Mouse (Mus musculus): ENCODE measurements around the gene Fam98c.
A peak's percentile ranks its signal among the peaks of the same experiment; 100 is the strongest.
"Not testable (repeated sequence)": the region's sequence is repeated elsewhere in the genome, so short reads cannot be mapped to it uniquely, and the experiment has no call there.

The Fam98c gene

DNA sequence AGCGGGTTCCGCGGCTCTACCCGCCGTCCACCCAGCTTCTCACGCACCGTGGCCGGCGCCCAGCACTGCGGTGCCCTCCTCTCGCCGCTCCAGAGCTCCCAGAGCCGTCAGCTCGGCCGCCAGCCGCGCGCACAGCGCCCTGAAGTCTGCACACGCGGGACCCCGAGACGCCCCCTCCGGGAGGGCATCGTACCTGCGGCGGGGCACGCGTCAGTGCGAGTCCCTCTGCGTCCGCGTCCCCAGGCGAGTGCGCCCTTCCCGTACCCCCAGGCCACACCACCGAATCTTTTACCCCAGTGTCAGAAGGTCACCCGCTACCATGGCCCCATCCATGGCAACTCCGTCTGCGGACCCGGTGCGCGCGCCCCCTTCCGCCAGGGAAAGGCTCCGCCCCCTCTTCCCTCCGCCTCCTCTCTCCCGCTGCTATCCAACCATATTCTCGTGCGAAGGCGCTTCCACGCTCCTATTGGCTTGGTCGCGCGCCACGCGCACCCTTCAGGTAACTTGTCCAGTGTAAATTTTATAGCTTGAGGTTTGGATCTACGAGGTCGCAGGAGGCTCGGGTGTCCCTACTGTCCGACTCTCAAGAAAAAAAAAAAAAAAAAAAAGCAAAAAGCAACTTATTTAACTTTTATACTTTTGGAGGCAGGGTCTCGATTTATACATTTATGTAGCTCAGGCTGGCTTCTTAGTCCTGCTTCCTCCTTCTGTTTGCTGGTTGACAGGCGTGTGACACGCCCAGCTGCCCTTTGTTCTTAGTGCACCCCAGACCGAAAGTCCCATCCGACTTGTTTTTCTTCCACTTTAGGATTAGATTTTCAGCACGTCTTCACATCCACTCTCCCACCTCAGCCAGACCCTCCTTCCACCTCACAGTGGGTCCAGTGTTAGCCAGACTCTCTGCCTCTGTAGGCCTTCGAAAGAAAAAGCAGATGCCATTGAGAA, at the start of gene Fam98c:
TSS of gene Fam98c (minus strand) at position 397 of the 945 bp plus-strand sequence.
- peak; percentile 91 for DNase-seq (ENCODE audit: low spot score)

- DNase-seq (ENCODE audit: low spot score): no peak
Measured at GRCm38 (mm10) chr7:29202577-29202976, 46.5 kb upstream of the Fam98c start.

GRCm38 (mm10) chr7:29194230-29194629, 38.2 kb upstream of the Fam98c start:
- not testable (repeated sequence) for DNase-seq (ENCODE audit: low spot score)

GRCm38 (mm10) chr7:29181323-29181722, 25.3 kb upstream of the Fam98c start:
- DNase-seq (ENCODE audit: low spot score): not testable (repeated sequence)

- no peak for DNase-seq (ENCODE audit: low spot score)
Measured at GRCm38 (mm10) chr7:29180854-29181236, 24.8 kb upstream of the Fam98c start.

- peak; percentile 99 for DNase-seq (ENCODE audit: low spot score)
Measured at GRCm38 (mm10) chr7:29180077-29180853, 24.2 kb upstream of the Fam98c start, which contains the start of gene Psmd8. Psmd8 (minus strand) TSS chr7:29180701.

DNA sequence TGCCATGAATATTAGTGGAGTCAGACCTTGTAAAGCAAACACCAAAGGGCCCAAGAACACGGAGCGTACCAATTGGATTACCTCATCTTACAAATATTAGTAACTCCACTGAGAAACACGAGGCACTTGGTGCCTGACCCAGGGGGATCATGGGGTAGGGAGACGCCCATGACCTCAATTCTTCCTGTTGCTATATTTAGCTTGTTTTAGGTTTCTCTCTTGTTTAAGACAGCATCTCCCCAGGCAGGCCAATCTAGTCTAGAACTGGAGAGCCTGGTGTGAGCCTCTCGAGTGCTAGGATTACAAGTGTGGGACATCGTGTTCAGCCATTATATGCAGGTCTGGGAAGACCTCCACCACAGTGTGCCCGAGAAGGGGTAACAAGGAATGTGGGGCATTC, 23.3 kb upstream of the Fam98c start:
- DNase-seq (ENCODE audit: low spot score): no peak

- DNase-seq (ENCODE audit: low spot score): no peak
Measured at GRCm38 (mm10) chr7:29178106-29178505, 22.1 kb upstream of the Fam98c start.

- no peak for DNase-seq (ENCODE audit: low spot score)
Measured at GRCm38 (mm10) chr7:29172390-29173016, 16.5 kb upstream of the Fam98c start.

GRCm38 (mm10) chr7:29171562-29172097, 15.6 kb upstream of the Fam98c start:
- no peak for DNase-seq (ENCODE audit: low spot score)

GRCm38 (mm10) chr7:29170755-29171561, 14.9 kb upstream of the Fam98c start:
- DNase-seq (ENCODE audit: low spot score): peak; percentile 79

DNA sequence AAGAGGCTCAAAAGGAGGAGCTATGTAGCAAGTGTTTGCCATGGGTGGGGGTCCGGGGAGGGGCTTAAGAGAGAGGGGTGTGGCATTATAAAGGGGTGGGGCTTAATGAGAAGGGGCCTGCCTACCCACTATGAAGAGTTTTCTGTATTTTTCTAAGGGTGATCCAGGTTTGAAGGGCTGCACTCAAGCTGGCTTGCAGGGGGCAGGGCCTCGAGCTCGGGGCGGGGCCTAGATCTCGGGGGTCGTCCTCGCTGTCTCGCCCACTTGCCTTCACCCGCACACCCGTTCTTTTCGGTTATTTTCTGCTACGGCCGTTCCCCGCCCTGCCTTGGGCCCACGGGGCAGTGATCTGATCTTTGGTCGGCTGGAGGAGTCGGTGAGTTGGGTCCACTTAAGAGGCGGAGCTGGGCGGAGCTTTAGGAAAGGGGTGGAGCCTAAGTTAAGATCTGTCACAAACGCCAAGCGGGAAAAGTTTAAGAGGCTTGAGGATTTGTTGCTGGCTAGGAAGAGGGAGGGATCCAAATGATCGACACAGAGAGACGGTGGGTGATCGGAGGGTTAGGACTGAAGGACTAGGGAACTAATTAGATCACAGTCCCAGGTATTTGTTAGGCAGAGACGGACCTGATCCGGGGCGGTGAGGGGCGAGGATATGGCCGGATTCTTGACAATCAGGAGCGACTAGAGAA, 14.2 kb upstream of the Fam98c start, which contains the start of the genes Ggn and Spred3:
TSS of gene Ggn (plus strand) at position 145 of the 689 bp plus-strand sequence.
TSS of gene Spred3 (minus strand) at position 346 of the 689 bp plus-strand sequence.
- DNase-seq (ENCODE audit: low spot score): peak; percentile 89

DNA sequence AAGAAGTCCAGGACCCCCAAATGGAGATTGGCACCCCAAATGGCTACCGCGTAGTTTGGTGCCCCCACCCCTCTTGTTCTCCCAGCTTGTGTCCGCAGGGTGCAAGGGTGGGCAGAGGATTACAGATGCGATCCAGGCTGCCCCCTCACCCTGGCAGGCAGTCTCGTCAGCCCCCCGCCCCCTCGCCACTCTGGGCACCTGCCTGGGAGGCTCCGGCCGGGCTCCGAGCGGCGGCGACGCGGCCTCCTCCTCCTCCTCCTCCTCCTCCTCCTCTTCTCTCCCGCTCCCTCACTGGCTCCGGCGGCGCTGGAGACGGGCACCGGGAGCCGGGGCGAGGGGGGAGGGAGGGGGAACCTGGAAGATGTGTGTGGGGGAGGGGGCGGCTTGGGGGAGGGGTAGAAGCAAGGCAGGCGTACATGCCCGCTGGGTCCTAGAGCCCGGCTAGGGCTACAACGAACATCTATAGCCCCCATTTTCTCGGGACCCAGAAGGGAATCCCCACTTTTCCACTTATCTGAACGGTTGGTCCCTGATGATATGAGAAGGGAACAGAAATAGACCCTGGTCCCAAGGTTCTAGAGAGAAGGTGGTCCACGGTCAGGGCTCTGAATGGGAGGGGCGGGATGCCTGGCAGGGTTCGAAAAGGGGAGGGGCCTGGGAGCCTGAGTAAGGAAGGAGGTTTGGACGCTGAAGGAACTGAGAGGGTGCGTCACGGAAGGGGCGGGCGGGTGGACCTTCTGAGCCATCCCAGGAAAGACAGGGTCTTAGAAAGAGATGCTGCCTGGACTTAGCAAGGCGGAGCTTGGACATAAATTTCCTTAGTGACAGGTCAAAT, 13.4 kb upstream of the Fam98c start:
- DNase-seq (ENCODE audit: low spot score): peak; percentile 94

DNA sequence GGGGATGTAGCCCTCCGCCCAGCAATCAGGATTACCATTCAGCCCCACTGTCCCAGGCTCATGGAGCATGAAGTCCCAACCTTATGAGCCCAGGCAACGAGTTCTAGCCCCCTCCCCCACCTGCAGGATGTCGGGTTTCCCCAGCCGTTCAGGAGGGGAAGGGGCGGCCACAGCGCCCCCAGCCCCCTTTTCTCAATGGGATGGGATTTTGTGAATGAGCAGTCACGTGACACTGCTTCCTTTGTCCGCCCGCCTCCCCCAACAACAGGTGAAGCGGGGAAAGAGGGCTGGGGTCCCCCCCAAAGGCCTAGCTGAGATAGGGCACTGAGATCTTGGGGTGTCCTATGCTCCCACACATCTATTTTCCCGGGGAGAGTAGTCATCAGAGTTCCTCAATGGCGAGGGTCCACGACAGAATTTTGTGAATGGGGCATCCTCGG, 12.8 kb upstream of the Fam98c start:
- DNase-seq (ENCODE audit: low spot score): no peak

- DNase-seq (ENCODE audit: low spot score): peak; percentile 17
Measured at GRCm38 (mm10) chr7:29168121-29168695, 12.2 kb upstream of the Fam98c start.

DNA sequence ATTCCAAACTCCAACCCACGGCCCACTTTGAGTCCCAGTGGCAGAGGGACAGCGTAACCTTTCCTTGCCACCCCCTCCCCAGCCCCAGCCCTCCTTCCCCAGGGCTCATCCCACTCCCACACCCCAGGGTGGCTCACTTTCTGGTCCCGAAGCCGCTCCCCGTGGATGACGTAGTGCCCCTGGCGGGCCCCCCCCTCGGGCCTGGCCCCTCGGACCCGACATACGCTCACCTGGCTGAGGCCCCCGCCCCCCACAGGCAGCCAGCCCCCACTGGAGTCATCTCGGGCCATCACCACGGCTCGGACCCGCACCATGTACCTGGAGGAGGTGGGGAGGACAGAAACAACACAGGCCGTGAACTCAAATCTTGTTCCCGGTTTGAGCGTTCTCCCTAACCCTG, 11.6 kb upstream of the Fam98c start:
- DNase-seq (ENCODE audit: low spot score): no peak

- peak; percentile 52 for DNase-seq (ENCODE audit: low spot score)
Measured at GRCm38 (mm10) chr7:29162750-29163525, 6.9 kb upstream of the Fam98c start.

DNA sequence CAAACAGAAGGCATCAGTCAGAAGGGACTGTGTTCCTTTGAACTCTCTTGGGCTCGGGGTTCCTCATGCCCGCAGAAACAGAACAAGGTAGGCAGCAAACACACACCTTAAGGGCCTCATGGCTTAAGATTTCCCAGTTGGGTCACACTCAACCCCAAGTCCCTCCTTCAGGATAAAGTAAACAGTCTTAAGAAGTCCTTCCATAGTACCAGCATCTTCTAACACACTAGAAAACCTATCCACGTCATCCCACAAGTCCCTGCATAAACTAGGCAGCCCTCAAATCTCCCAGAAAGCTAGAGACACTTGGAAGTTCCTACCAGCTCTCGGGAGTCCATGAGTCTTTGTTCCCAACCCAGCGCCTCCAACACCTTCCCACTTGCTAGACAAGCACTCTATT, 6.3 kb upstream of the Fam98c start:
- DNase-seq (ENCODE audit: low spot score): no peak

Data from embryo, embryonic 10.5 days (tissue).